Mouse (Mus musculus): Measurements from ENCODE around the gene Nudt9.

Gene Nudt9

DNA sequence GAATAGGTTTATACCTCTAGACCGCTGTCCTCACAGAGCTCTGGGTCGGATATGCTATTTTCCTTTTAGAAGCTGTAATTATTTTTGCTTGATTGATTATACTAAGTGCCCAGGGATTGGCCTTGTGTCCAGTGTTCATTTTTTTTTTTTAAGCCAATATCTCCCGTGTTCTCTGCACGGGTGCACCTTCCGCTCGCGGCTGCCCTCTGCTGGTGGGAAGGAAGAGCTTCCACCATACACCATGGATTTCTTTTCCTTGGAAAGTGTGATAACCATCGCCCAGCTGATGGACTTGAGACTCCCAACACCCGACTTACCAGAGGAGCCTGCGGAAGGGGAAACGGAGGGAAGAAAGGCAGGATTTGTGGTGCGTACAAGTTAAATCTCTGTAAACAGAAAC is 28.3 kb downstream of the Nudt9 start:
- no peak for DNase-seq (ENCODE audit: extremely low read depth, insufficient read length, low spot score)

DNA sequence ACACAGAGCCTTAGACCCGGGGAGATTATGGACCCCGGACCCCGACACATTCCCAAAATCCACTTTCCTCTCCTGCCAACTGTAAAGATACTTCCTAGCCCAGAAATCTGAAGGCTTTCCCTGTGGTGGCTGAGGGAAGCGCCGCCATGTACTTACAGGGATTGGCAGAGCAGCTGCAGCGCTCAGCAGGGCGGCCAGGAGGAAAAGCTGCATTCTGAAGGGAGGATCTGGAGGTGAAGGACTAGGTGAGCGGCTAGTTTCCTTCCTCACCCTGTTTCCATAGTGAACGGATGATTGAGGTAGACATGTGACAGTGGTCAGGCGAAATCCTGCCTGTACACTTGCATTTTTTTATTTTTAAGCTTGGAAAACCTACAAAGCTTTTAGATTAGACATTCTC is 30.3 kb downstream of the Nudt9 start:
- DNase-seq (ENCODE audit: extremely low read depth, insufficient read length, low spot score): no peak

DNA sequence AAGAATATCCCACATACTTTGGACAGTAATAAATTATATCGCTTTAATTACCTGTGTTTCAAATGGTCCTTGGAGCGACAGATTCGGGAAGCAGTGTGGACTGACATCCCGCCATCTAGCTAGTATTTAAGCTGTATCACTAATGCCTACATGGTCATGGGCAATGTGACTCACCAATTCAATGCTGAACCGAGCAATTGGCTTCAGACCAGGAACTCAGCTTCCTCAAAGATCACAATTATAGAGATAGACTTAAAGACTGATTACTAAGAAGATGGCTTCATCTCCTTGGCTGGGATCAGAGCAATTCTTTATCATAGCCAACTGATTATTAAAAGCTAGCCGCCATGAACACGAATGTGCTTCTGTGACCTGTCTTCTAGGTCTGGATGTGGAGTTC is 31.4 kb downstream of the Nudt9 start, which contains the start of gene Gm17660:
Gene Gm17660 (minus strand): TSS at position 101 of the 400 bp plus-strand sequence.
- no peak for DNase-seq (ENCODE audit: extremely low read depth, insufficient read length, low spot score)

DNA sequence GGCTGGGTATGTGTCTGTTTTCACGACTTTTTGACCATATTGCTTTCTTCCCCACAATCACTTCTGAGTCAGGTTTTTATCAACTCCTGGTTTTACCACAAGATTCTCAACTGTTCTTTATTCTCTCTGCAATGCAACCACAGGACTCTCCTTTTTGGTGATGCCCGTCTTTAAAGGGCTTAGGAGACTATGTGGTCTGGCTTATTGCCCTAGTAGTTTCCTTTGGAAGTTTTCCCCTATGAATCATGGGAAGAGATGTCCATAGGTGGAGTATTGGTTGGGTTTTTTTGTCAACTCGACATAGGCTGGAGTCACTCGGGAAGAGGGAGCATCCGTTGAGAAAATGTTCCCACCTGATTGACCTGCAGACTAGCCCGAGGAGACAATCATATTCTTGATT is 34.6 kb downstream of the Nudt9 start:
- no peak for DNase-seq (ENCODE audit: extremely low read depth, insufficient read length, low spot score)

DNA sequence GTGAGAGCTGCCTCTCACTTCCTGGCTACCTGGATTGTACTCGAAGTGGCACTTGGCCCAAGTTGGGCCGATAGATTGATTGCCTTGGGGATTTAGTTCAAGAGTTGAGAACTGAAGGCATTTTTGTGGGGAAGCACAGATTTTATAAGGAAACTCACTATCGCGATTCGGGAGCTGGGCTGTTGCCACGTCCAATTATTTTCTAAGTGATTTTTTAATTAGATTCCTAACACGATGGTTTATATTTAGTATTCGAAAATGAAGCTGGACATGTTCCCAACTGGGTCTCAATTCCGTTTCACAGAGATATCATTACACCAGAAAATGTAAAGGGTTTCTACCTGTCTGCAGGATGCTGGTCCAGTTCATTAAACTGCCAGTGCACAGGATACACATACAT is 39.3 kb downstream of the Nudt9 start:
- DNase-seq (ENCODE audit: extremely low read depth, insufficient read length, low spot score): no peak

DNA sequence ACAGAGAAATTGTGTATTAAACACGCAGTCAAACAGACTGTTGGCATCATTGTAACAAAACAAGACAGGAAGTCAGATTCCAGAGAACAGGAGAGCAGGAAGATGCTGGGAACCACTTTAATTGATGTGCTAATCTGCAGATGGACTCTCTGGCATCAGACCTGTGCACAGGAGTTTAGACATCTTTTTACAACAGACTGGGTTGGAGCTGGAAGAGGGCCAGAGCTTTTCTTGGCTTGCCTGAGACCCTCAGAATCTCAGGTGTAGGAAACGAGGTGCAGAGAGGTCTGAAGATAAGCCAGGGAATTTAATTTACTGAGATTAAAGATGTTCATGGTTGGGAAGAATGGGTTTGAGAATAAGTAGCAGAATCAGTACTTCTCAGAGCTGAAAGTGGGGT is 43.6 kb downstream of the Nudt9 start:
- no peak for DNase-seq (ENCODE audit: extremely low read depth, insufficient read length, low spot score)

DNA sequence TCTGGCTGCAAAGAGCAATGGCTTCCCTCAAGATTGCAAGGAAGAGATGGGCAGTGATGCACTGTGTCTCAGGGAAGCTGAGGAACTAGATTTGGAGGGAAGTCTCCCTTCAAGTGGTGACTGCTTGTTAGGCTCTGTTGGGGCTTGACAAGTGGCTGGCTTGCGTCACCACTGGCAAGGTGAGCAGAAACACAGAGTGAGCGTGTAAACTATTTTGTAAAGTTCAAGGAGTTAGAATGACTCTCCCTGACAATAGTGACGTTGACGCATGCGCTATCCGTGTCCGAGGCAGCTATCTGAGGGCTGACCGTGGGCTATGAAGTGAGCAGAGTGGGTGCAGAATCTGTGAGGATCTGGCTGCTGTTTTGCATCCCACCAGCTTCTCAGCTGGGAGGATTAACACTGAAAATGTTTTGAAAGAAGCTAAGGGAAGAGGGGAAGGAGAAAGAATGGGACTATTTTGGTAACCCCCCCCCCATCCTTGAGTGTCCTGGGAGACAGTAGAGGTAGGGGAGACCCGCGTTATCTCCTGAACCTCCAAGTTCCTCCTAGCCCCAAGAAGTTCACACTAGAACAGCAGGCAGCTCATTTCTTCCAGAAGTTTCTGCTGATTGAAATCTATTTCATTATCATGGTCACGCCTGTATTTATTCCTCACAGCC is 49.4 kb downstream of the Nudt9 start:
- DNase-seq (ENCODE audit: extremely low read depth, insufficient read length, low spot score): no peak

DNA sequence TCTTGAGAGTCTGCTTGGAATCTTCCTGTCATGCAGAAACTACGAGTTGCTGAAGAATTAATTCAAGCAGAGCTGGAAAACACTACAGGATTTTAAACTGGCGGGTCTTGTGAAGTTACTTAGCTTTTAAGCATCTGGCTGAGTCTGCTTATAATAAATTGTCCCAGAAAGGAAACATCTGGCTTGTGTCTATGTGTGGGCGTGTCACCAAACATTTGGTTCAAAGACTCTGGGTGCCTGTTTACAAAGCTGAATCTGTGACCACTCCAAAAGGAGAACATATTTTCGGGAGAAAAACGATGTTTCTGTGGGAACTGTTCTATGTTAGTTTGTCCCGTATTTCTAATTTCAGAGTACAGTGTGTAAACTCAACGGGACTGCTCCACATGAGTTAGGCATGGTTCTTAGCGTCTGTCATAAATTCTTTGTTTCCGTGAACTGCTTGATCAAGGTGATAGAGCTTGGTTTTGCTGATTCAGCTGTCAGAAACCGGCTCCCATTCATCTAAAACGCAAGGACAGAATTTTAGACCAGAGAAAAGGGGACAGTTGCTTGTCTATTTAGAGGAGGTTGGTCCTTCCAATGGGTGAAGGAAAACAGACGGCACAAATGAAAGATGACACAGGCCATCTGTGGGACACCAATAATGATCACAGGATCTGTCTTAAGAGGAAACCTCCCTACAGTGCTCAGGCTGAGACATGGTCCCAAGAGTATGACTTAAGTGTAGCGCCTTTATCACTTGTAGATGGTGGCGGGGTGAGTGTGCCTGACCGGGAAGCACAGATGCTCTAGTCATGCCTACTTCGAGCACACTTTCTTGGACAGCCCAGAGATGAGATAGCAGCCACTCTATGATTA is 50.2 kb downstream of the Nudt9 start:
- DNase-seq (ENCODE audit: extremely low read depth, insufficient read length, low spot score): no peak

DNA sequence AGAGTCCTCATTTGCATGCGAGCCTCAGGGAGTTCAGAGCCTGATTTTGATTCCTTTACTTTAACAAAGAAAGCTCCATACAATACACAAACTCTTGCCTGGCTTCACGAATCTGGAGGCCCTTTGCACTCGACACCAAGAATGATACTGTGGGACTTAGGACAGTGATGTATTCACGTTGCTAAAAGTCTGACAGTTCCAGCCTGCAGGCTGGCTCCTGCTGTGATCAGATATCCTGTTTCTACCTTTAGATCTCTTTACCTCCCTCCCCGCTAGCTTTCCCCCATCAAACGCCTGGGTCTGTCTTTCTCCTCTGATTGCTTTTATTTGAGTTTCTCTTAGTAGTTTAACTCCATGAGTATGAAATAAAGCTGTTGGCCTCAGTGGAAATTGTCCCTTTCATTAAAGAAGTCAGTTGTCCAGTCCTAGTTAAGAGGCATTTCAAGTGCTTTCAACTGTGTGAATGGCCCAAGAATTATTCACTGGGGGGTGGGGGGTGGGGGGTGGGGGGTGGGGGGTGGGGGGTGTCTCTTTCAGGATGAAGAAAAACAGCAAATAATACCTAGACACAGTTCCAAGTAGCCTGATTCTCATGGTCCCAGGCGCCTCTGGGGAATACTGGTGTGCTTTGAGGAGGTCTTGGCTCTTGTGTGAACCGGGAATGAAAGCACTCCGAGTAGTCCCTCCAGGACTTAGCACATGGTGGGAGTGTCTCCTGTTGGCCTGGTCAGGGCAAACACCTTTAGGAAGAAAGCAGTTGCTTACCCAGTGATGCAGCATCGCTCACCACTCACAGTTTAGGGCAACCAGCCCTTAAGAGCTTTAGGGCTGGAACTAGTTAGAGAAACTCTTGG is 55.8 kb downstream of the Nudt9 start:
- no peak for DNase-seq (ENCODE audit: extremely low read depth, insufficient read length, low spot score)

DNA sequence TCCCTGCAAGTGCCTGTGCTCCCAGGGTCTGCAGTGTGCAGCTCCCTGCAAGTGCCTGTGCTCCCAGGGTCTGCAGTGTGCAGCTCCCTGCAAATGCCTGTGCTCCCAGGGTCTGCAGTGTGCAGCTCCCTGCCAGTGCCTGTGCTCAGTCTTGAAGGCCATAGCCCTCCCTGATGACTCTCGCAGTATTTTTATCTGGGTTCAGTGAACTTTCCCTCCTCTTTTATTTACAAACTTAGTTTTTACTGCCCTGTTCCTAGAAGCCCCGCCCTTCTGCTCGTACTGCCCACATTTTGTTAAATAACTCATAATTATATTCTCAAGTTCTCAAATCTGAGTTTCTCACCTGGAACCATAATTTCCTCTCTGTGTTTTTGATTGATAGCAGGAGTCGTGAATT is 57.1 kb downstream of the Nudt9 start:
- no peak for DNase-seq (ENCODE audit: extremely low read depth, insufficient read length, low spot score)

DNA sequence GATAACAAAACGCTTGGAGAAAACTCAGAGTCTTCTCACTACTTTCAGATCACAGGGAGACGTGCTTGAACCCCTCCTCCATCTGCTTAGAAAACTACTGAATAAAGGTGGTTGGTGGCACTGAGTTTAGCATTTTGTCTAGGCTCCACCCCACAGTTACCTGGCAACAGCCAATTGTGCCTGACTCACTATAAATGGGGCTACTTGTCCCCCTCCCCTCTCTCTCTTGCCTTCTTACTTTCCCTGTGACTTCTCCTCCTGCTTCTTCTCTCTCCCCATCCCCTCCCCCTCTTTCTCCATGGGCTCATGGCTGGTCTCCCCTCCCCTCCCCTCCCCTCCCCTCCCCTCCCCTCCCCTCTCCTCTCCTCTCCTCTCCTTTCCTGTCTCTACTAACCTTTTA is 58.0 kb downstream of the Nudt9 start:
- DNase-seq (ENCODE audit: extremely low read depth, insufficient read length, low spot score): no peak

DNA sequence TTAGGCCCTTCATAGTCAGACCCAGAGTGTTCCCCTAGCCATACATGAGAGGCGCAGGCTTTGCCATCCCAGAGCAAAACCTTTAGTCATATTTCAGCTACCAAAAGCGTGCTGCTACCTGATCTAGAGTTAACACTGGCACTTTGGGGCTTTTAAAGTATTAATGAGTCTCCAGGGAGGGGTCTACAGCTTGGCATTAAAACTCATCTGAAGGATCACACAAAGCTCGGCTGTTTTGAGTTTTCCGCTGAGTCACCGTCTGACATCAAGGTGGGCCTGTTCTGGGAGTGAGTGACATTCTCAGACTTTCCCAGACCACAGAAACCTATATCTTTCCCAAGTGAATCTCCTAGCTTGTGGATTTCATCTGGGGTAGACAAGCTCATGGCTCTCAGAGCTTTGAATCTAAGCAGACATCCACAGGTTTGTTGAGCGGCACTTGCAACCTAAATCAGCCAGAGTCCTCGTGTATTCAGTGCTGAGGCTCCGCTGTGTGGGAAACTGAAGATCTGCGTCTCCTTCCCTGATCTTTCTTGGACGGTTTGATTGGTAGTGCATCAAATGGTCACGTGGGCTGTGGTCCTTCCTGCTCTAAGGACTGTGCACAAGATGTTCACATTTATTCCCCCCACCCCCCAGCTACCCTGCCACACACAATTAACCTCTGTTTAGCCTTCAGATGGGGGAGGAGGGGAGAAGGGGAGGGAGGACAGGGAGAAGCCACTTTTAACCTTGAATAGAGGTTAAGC is 62.2 kb downstream of the Nudt9 start:
- DNase-seq (ENCODE audit: extremely low read depth, insufficient read length, low spot score): no peak

DNA sequence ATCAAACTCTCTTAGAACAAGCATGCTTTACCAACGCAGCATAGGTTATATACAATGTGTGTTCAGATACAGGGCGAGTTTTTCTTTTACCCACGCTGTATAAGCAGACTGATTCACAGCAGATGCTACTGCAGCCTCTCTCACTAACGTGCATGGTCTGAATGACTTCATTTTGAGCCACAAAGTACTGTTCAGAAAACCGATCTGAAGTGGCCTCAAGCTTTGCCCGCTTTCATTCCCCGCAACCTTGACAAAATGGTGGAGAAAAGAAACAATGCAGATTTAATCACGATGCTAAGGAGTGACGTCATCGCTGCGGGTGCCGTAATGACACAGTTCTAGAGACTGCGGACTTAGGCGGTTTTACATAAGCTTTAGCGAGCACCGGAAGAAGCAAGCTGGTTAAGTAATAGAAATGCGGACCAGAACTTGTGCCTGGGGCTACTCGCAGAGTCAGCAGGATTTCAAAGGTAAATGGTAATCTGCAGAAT is 62.8 kb downstream of the Nudt9 start:
- DNase-seq (ENCODE audit: extremely low read depth, insufficient read length, low spot score): no peak

DNA sequence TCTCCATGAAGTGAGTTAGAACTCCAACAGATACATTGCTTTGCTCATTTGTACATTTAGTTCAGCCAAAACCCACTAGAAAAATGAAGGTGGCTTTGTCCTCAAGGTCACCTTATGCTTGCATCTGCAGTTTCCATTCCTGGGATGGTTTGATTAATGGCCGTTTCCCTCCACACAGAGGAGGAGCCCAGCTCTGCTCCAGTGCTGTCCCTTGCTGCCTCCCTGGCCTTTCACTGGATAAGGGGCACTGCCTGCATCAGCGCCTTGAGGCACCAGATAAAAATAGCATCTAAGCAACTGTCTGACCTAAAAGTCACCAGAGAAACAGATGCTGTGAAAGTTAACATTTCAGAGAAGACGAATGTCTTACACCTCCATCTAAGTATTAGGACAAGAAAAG is 63.4 kb downstream of the Nudt9 start:
- no peak for DNase-seq (ENCODE audit: extremely low read depth, insufficient read length, low spot score)

DNA sequence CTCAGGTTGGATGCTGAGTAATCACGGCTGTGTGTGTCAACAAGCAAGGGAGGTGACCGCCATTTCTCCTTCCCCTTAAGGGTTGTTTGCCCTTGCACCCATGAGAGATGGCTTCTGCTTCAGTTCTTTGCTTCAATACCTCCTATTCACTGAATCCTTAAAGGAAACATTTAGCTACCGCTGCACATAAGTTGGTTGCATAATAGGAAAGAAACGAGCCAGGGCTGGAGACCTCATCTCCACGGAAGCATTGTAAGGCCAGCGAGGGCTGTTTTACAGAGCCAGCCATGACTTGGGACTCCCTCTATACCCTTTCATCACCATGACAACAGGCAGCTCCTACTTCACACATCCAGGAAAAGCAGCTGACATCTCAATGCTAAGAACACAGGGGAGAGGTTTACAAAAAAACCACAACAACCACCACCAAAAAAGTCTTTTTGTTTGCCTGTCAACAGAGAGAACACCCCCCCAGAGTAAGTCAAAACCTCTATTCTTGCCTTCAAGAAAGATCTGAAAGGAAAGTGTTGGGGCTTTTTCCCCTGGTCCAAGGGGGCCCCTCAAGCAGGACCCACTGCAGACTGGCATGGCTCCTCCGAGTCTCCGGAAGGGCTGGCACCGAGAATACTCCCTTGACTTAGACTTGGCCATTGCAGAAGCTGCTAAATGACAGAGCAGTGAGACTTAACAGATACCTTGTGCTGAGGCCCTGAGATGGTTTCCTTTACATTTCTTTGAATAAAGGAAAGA is 64.2 kb downstream of the Nudt9 start:
- DNase-seq (ENCODE audit: extremely low read depth, insufficient read length, low spot score): no peak

DNA sequence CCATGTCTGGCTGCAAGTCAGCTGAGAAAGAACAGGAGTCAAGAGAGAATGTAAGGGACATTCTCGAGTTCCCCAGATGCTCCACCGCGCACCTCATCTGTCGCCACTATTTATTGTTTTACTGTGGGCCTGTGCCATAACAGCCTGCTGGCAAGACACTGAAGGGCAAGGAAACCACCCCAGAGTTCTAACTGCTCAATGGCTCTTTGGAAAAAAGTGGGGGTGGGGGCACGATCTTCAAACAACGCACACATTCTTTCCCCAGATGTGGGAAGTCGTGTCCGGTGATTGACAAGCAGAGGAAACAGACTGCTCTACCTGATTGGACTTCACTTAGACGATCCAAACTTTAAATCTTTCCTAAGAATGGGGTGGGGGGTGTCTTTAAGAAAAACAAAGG is 65.9 kb downstream of the Nudt9 start:
- no peak for DNase-seq (ENCODE audit: extremely low read depth, insufficient read length, low spot score)

DNA sequence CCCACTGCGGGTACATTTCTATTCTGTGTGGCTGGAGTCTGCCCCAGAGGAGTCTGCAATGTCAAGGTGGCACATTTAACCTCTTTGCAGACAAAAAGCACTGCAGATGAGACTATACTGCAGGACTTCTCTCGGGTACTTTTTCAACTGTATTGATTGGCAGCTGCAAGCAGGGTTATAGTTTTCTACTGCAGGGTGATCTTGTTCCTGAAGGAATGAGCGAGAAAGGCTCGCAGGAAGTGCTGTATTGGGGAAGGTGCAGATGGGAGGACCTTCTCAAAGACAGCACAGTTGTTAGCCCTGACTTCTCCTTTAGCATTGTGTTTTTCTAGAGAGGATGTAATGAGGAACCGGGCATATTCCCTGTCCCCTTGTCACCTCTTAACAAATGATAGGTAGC is 66.4 kb downstream of the Nudt9 start:
- no peak for DNase-seq (ENCODE audit: extremely low read depth, insufficient read length, low spot score)

DNA sequence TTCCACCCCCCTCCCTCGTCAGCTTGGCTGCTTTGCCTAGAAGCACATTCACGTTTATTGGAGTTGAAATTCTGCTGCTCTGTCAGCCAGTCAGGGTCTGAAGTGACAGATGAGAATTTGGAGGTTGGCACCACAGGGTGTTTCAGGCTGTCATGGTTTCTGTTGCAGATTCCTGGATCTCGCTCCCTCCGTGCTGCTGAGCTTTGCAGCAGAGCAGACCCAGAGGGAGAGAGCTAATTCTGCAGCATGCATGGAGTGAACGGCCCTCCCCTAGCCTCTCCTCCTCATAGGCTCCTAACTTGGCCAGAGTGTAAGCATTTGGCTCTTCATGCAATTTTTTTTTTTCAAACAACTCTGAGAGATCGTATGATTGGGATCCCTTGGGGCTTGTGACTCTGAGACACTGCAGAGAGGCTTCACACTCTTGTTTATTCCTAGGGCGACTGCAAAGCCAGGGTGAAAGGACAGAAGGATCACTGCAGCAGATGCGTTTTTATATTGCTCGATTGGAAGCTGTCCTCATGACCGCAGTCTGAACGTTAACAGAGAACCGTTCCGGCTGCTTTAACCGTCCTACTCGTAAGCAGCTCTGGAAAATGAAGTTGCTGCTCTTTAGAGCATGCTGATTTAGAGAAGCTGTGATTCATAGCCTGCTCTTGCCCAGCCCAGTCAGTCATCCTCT is 67.5 kb downstream of the Nudt9 start, which contains the start of gene Sparcl1:
Gene Sparcl1 (minus strand): TSS at position 243 of the 682 bp plus-strand sequence.
- peak; percentile 16 for DNase-seq (ENCODE audit: extremely low read depth, insufficient read length, low spot score)
